Mouse (Mus musculus) gastrocnemius, postnatal 4 days (tissue): ENCODE data around the gene Hoxc6. TPM values are rescaled to one million over a fixed set of nuclear protein-coding genes. Genes with fewer than 3 reads are reported as not detected.

Source experiments
- DNase-seq, 2 experiments: peaks; one replicate each; pipeline ENCODE4 v3.0.0; 2021 to 2022; ENCODE audit warnings: low spot score in 2 of 2, mixed read lengths in 2 of 2
- total RNA-seq, 2 experiments: library from RNA; stranded (reverse); gene quantifications; 2 replicates each; pipeline ENCODE4 v1.2.3; 2021

The Hoxc6 gene
- total RNA-seq, 2 experiments from 2014 or later, result 12.7 to 12.8 TPM

DNA sequence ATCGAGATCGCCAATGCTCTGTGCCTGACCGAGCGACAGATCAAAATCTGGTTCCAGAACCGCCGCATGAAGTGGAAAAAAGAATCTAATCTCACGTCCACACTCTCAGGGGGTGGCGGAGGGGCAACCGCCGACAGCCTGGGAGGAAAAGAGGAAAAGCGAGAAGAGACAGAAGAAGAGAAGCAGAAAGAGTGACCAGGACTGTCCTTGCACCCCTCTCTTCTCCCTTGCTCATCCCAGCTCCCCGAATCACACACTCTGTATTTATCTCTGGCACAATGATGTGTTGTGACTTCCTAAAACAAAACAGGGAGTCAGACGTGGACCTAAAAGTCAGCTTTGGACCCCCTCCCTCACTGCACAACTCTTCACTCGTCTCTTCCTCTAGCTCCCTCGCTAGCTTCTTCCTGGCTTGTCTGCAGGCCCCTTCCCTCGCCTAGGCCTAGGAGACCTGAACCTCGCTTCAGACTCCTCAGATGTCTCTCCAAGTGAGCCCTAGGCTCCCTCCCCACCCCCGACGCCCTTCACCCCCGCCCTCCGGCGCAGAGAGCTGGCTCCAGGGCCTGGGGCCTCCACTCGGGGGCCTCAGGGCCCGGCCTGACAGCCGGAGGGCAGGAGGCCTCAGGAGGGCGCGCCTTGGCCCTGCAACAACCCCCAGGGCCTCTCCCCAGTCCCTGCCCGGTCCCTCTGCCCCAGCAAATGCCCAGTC is 12.9 kb downstream of the Hoxc6 start:
- no peak for DNase-seq

DNA sequence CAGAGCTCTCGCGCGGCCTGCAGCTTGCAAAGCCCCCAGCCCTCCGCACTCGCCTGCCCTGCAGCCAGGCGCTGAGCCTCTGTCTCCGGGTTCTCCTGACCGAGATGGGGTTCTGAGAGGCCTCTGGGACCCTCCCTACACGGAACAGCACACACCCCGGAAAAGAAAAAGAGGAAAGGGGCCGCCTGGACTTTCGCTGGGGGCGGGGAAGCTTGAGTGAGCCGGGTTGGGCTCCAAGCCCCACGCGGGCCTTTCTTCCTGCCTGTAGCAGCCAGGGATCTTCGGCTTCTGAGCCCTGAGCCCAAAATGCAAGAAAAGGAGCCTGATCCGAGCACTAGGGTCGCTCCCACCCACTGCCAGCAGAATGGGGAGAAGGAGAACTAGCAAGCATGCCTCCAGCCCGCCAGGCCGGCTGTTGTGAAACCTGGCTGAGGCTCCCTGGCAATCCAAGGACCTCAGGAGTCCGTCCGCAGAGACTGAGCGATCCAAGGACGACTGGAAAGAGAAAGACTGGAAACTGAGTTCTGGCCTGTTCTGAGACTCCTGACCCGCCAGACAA is 13.9 kb downstream of the Hoxc6 start:
- DNase-seq, result no peak

GRCm38 (mm10) chr15:103013238-103013984 is 15.4 kb downstream of the Hoxc6 start:
- peak in 1 of 2 experiments; percentile 56 for DNase-seq

DNA sequence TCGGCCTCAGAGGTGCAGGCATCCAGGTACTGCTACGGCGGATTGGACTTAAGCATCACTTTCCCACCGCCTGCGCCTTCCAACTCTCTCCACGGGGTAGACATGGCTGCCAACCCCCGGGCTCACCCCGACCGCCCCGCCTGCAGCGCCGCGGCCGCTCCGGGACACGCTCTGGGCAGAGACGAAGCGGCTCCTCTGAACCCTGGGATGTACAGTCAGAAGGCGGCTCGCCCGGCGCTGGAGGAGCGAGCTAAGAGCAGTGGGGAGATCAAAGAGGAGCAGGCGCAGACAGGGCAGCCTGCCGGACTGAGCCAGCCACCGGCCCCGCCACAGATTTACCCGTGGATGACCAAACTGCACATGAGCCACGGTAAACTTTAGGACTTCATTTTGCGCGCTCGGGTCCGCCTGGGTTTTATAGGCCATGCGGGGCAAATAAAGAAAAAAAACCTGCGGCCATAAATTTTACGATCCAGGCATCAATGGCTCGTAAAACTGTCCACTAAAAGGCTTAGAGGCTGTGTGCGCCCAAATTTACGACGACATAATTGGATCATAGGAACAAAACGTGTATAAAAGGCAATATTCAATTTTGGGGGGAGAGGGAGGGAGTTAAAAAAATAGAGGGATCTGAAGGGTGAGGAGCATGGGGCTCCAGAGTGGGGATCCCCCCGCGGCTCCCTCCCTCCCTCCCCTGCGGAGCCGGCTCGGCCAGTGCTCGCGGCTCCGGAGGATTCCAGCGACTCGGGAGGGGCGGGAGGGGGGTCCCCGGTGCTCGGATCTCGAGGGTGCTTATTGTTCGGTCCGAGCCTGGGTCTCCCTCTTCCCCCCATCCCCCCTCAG is 16.3 kb downstream of the Hoxc6 start:
- DNase-seq, result peak in 1 of 2 experiments; percentile 59

DNA sequence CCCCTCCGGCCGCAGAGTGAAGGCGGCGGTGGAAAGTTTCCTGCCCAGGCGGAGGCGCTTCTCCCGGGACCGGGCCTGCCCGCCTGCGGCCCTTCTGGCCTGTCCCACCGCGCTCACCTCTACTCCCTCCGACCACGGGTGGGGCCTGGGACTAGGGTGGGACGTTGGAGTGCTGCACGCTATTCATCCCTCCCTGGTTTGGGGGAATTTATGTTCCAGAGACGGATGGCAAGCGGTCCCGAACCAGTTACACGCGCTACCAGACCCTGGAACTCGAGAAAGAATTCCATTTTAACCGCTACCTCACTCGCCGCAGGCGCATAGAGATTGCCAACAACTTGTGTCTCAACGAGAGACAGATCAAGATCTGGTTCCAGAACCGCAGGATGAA is 16.9 kb downstream of the Hoxc6 start:
- no peak for DNase-seq

- DNase-seq, result no peak
These were observed 17.5 kb downstream of the Hoxc6 start for GRCm38 (mm10) chr15:103015406-103016166.

DNA sequence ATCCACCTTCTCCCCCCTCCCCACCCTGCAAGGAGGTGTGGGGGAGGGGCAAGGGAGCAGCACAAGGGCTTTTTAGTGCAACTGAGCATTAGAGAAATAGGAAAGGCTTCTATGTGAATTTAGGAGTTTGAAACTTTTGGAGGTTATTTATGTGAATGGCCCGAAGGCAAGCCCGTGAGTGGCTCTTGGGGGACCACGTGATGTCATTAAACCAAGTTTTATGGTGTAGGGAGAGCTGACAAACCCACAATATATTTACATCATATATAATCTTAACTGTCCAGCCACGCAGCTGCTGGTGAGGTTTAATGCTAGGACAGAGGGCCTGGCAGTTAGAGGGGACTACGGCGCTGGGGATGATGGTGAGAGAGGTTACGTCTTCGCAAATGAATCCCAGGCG is 20.6 kb downstream of the Hoxc6 start, which contains the start of gene Hoxc4:
TSS of gene Hoxc4 (plus strand) at position 299 of the 400 bp plus-strand sequence.
- DNase-seq, result no peak

- DNase-seq, result no peak
These were observed 22.9 kb downstream of the Hoxc6 start for GRCm38 (mm10) chr15:103020899-103021418.

- DNase-seq, result no peak
These were observed 23.5 kb downstream of the Hoxc6 start for GRCm38 (mm10) chr15:103021544-103021943.

GRCm38 (mm10) chr15:103024131-103024530 is 26.1 kb downstream of the Hoxc6 start:
- DNase-seq, result no peak

DNA sequence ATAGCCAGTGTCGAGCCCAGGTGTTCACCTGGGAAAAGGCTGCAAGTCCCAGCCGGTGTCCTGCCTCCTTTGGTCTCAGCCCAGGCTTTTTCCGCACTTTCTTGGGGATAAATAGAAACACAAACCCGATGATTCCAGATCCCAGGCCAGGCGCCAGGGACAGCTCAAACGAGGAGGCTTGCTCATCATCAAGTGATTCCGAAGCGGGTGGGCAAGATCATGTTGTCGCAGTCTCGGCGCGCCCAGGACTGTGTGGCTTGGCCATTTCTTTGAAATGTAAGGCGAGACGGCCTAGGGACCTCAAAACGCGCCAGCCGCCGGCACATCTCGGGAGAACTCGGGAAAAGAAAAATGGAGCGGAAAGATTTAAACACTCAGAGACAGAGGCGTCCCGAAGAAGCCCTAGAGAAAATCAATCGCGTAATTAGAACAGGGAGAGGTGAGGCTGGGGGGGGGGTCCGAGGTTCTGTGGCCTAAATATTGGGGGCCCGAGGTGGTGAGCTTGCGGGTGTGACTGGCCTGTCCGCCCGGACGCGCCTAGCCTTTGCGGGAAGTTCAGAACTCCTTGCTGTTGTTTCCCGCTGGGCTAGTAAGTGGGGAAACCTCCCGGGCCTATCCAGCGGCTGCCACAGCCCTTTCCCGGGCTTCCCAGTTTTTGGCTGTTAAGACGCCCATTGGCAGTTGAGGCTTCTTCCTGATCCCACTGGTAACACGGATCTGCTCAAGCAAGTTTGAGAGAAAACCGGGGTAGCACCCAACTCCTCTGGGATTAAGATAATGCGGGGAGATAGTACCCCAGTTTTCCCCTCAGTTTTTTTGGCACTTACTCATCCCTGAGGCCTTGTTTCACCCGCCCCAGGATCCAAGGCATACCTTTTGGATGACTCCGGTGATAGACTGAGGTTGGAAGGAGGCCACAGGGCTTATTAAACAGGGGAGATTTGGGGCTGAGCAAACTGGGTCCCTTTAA is 29.5 kb downstream of the Hoxc6 start:
- no peak for DNase-seq

- no peak for DNase-seq
These were observed 31.0 kb downstream of the Hoxc6 start for GRCm38 (mm10) chr15:103028916-103029512.

GRCm38 (mm10) chr15:103030142-103030541 is 32.1 kb downstream of the Hoxc6 start:
- DNase-seq, result no peak

- no peak for DNase-seq
These were observed 34.1 kb downstream of the Hoxc6 start for GRCm38 (mm10) chr15:103032167-103032566.

GRCm38 (mm10) chr15:103032646-103033575 is 34.9 kb downstream of the Hoxc6 start:
- DNase-seq, result no peak

- no peak for DNase-seq
These were observed 36.2 kb downstream of the Hoxc6 start for GRCm38 (mm10) chr15:103034043-103034806.
